Mouse (Mus musculus) hindlimb bud, embryonic 11.5 days (tissue): Measurements from ENCODE around the gene Lpo.

Experiments used
- DNase-seq: peaks from one replicate; pipeline ENCODE4 v3.0.0-alpha.2; 2012; ENCODE audit warnings: low read depth, low spot score; ENCODE audit errors: extremely low spot score

The Lpo gene

DNA sequence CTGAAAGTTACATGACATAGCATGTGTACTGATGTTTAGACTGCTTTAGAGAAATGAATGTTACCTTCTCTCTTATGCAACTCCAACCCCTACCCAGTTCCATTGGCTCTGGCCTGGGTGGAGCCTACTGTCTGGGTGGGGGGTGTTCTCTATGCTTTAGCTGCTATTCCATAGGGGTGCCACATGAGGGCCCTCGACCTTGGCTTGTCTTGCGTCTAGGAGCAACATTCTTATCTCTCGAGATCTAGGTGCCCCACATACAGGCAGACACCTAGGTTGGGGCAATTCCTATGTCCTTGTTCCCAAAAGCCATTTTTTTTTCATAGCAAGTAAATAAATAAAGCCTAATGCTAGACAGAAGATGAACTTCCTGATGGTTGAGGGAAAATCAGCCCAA, 68.5 kb downstream of the Lpo start:
- DNase-seq = no peak

DNA sequence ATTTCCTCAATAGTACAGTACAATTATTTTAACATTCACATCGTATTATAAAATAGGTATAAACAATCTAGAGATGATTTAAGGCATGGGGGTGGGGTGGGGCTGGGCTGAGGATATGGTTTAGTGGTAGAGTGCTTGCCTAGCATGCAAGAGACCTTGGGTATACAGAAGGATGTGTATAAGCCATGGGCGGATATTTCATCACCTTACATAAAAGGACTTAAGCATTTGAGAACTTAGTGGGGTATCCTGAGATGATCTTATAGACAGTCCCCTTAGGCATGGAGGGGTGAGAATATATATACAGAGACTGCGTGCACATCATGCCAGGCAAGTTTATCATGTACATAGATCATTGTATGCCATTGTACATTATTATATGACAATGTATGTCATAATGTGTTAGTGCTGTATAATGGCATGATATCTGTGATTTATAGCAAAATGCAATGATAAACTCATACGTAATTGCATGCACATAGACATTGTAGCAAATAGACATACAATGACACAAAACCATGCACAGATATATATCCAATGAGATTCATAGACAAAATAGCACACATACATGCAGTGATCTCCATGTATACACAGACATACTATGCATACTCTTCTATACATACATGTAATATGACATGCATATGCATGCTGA, 69.0 kb downstream of the Lpo start:
- DNase-seq = no peak

DNA sequence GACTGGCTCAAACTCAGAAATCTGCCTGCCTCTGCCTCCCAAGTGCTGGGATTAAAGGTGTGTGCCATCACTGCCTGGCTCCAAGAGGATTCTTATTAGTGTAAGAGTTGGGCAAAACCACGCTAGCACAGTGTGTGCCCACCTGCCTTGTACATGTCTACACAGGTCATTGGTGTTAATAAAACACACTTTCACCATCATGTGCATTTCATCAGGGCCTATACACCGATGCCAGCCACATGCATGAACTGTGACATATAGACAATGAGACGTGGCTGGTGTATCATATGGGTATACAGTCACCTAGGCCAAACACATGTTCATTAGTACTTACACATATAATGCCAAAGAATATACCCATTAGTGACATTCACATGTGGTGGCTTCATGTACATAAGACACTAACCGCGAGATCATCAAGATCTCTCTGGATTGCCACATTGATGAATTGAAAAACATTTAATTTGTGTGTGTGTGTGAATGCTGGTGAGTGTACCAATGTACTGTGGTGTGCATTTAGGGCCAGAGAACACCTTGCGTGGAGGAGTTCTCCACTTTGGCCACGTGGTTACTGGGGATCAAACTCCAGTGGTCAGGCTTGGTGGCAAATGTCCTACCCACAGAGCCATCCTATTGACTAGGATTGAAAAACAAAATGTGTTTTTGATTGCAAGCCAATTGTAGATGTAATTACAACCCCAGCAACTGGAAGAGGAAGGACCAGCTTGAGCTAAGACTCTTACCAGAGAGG, 69.8 kb downstream of the Lpo start:
- no peak for DNase-seq

DNA sequence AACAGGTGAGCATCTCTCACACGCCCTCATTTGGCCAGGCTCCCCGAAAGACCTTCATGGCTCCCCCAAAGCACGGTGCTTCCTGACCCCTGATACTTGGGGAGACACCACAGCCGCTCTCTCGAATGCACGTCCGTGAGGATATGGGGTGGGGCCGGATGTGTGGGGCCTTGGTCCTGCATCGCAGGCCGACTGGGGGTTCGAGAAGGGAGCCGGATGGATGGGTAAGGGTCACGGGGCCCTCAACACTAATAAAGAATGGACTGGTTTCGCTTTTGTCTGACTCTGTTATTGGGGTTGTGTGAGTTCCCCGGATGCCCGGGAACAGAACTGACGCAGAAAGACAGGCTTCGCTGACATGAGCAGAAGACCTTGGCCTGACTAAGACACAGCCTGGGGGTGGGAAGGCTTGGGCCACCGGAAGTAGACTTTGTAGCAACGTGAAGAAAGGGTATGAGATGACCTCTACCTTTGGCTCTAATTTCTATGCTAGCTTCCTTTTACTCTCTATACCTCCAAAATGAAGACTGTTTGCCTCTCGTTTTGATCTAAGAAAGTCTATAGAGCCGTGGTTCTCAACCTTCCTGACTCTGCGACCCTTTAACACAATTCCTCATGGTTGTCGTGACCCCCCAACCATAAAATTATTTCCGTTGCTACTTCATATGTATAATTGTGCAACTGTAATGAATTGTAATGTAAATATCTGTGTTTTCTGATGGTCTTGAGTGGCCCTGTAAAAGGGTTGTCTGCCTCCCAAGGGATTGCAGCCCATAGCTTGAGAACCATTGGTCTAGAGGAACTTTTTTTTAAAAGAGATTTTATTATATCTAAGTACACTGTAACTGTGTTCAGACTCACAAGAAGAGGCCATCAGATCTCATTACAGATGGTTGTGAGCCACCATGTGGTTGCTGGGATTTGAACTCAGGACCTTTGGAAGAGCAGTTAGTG, 70.8 kb downstream of the Lpo start:
- no peak for DNase-seq
